ENCODE assay signal across 7 mouse cellular contexts in the genomic region with DNA sequence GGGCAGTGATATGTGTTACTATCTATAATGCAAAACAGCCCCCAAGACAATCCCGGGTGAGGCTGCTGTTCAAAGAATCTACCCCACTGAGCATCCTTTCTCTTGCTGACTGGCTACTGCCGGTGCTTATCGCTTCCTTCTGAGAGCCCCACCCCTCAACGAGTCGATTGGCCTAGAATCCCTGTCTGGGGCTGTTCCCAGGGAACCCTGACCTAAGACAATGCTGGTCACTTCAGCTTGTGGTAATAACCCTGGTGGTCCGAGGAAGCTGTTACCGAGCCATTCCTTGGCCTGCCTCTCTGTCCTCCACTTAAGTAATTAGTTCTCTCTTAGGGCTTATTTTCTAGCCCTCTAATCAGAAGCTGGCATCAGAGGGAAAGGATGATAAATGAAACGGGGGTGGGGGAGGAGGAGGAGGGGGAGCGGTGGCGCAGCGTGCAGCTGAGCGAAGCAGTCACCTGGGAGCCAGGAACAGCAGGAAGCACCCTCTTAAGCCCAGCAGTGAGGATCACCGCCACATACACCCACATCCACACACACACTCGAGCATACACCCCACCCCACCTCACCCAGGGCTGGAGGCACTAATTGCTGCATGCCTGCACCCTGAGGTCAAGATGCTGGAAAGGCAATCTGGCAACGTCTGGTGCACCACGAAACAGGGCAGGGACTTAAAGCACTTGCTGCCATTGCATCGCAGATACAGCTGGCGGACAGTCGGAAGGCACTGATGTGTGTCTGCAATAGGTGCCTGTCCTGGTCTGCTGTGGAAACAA.
A peak's percentile ranks its signal among the peaks of the same experiment; 100 is the strongest.
DNase-seq lines count a peak whose midpoint lies in the region; ATAC-seq and TF ChIP-seq lines count a peak whose summit lies in the region.

No protein-coding gene starts in this region.

- ATAC-seq in liver, embryonic 12.5 days = no peak
- no peak for ATAC-seq in liver, postnatal 0 days
- ATAC-seq in heart, postnatal 0 days (ENCODE audit: insufficient read depth, low read depth) = no peak
- ATAC-seq in cerebellum, adult (ENCODE audit: insufficient number of reproducible peaks, low FRiP score, low TSS enrichment) = no peak

- no peak overlapping the region for H3K27ac ChIP-seq in liver, embryonic 12.5 days
- no peak overlapping the region for H3K27ac ChIP-seq in liver, postnatal 0 days (ENCODE audit: low read depth)
- no peak overlapping the region for H3K27ac ChIP-seq in heart, postnatal 0 days (ENCODE audit: low read depth)

- no peak for DNase-seq in liver, postnatal 0 days
- peak; percentile 31 for DNase-seq in embryo, embryonic 11 days
- no peak for DNase-seq in heart, postnatal 0 days (ENCODE audit: low spot score)
- DNase-seq in neural tube, embryonic 10.5 days (ENCODE audit: extremely low spot score, low spot score) = peak; percentile 22
- no peak for DNase-seq in testis, postnatal 10 days (ENCODE audit: low spot score)

- no peaks in the 10 kb centered on the region for H3K36me3 ChIP-seq in liver, embryonic 12.5 days
- no peaks in the 10 kb centered on the region for H3K36me3 ChIP-seq in liver, postnatal 0 days (replicated peaks; ENCODE audit: insufficient read depth, low read length)
- H3K36me3 ChIP-seq in heart, postnatal 0 days (replicated peaks; ENCODE audit: control insufficient read depth, insufficient read depth, low read length) = no peaks in the 10 kb centered on the region

- H3K4me1 ChIP-seq in liver, embryonic 12.5 days = no peaks in the 10 kb centered on the region
- peaks cover 2% of the 10 kb centered on the region; the same call in 1 of the 2 replicates for H3K4me1 ChIP-seq in liver, postnatal 0 days (ENCODE audit: insufficient read depth)
- no peaks in the 10 kb centered on the region for H3K4me1 ChIP-seq in heart, postnatal 0 days (ENCODE audit: control insufficient read depth, insufficient read depth)

- WGBS in liver, embryonic 12.5 days (ENCODE audit: insufficient replicate concordance) = 11% methylated on average over 19 of the region's 19 CpGs
- WGBS in liver, postnatal 0 days (ENCODE audit: insufficient replicate concordance) = 20% methylated on average over 19 of the region's 19 CpGs
- WGBS in heart, postnatal 0 days = 10% methylated on average over 19 of the region's 19 CpGs

- no peaks in the 10 kb centered on the region for H3K9me3 ChIP-seq in liver, embryonic 12.5 days (replicated peaks)
- H3K9me3 ChIP-seq in liver, postnatal 0 days (ENCODE audit: low read length) = no peaks in the 10 kb centered on the region
- no peaks in the 10 kb centered on the region for H3K9me3 ChIP-seq in heart, postnatal 0 days (replicated peaks; ENCODE audit: control insufficient read depth, low read length)

- H3K9ac ChIP-seq in liver, embryonic 12.5 days = no peak overlapping the region
- H3K9ac ChIP-seq in liver, postnatal 0 days (replicated peaks) = no peak overlapping the region
- no peak overlapping the region for H3K9ac ChIP-seq in heart, postnatal 0 days (replicated peaks; ENCODE audit: low read depth, low read length)

- H3K4me3 ChIP-seq in liver, embryonic 12.5 days = no peak overlapping the region
- no peak overlapping the region for H3K4me3 ChIP-seq in liver, postnatal 0 days (ENCODE audit: low read depth, low read length)
- 0 out of 2 replicates have a peak overlapping the region, but pooled peaks have one; percentile 7 for H3K4me3 ChIP-seq in heart, postnatal 0 days (ENCODE audit: low read depth, low read length)

- H3K4me2 ChIP-seq in liver, embryonic 12.5 days = 0 out of 2 replicates have a peak overlapping the region, but pooled peaks have one; percentile 8
- no peak overlapping the region for H3K4me2 ChIP-seq in liver, postnatal 0 days (ENCODE audit: low read depth, low read length)
- peak overlapping the region; percentile 49 for H3K4me2 ChIP-seq in heart, postnatal 0 days (ENCODE audit: low read depth, low read length)

- peaks cover 23% of the 10 kb centered on the region for H3K27me3 ChIP-seq in liver, embryonic 12.5 days (replicated peaks)
- H3K27me3 ChIP-seq in liver, postnatal 0 days (ENCODE audit: insufficient read depth, low read length) = no peaks in the 10 kb centered on the region
- no peaks in the 10 kb centered on the region for H3K27me3 ChIP-seq in heart, postnatal 0 days (ENCODE audit: control insufficient read depth, insufficient read depth, low read length)

- TF ChIP-seq CTCF in liver, postnatal 0 days (IDR thresholded peaks at IDR 0.05; ENCODE audit: low read depth) = no peak
- no peak for TF ChIP-seq CTCF in heart, postnatal 0 days (IDR thresholded peaks at IDR 0.05; ENCODE audit: low read depth)

- TF ChIP-seq EP300 in liver, postnatal 0 days (IDR thresholded peaks at IDR 0.05; ENCODE audit: low read depth) = no peak
- TF ChIP-seq EP300 in heart, postnatal 0 days (IDR thresholded peaks at IDR 0.05; ENCODE audit: low read depth) = no peak

Comparison
In these comparisons a context has a peak if more than half of its experiments do, and no peak if none do; other contexts are left out.
1. DNase-seq: peak in embryo, embryonic 11 days (single experiment) and neural tube, embryonic 10.5 days (single experiment); none in liver, postnatal 0 days (single experiment), heart, postnatal 0 days (single experiment) and testis, postnatal 10 days (single experiment).